Mouse (Mus musculus): Measurements from ENCODE around the gene Prr15l. TPM values are rescaled to one million over a fixed set of nuclear protein-coding genes. Genes with fewer than 3 reads are reported as not detected.

Gene Prr15l
- polyA plus RNA-seq, 1 experiment from 2014 or later: 55.8 TPM

DNA sequence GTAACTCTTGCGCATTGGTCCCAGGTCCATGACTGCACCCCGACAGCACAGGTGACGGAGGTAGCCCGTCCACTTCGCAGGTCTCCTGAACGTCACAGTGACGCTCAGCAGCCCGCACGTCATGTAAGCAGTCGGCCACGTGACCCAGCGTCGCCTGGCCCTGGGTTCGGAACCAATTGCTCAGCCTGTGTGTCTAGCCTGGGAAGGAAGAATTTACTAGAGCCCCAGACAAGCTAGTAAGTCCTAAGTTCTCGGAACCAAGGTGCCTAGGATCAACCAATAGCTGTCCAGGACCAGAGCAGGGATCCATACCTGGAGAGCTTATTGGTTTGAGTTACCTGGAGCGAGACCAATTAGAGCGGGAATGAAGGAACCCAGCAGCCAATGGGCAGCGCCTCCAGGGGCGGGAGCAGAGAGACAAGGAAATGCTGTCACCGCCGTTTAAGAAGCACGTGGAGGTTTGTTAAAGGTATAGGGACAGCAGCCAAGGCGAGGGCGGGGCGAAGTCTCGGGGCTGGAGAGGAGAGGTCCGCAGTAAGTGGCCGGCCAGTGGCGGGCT, 15.9 kb downstream of the Prr15l start, which contains the start of gene Pnpo:
TSS of gene Pnpo (minus strand) at position 241 of the 559 bp plus-strand sequence.
- ATAC-seq (ENCODE audit: low FRiP score, low TSS enrichment): peak; percentile 97
- Histone ChIP-seq H3K27me3 (ENCODE audit: insufficient read depth, low read length) (no peaks in the 10 kb centered on the region), H3K4me2 (replicated peaks; ENCODE audit: low read depth, low read length) (peak within 1 kb of the TSS; percentile 78), H3K9me3 (ENCODE audit: low read length) (no peaks in the 10 kb centered on the region), H3K4me1 (ENCODE audit: insufficient read depth, low read length) (peaks cover 9% of the 10 kb centered on the region), H3K36me3 (ENCODE audit: insufficient read depth, low read length) (no peaks in the 10 kb centered on the region), H3K27ac (ENCODE audit: low read length) (peak within 1 kb of the TSS; percentile 41; the same call in 1 of the 2 replicates), H3K4me3 (ENCODE audit: low read length) (peak within 1 kb of the TSS; percentile 57), H3K9ac (replicated peaks; ENCODE audit: low read length) (peak within 1 kb of the TSS; percentile 66)
- under 1% methylated on average over 29 of the region's 29 CpGs for WGBS

DNA sequence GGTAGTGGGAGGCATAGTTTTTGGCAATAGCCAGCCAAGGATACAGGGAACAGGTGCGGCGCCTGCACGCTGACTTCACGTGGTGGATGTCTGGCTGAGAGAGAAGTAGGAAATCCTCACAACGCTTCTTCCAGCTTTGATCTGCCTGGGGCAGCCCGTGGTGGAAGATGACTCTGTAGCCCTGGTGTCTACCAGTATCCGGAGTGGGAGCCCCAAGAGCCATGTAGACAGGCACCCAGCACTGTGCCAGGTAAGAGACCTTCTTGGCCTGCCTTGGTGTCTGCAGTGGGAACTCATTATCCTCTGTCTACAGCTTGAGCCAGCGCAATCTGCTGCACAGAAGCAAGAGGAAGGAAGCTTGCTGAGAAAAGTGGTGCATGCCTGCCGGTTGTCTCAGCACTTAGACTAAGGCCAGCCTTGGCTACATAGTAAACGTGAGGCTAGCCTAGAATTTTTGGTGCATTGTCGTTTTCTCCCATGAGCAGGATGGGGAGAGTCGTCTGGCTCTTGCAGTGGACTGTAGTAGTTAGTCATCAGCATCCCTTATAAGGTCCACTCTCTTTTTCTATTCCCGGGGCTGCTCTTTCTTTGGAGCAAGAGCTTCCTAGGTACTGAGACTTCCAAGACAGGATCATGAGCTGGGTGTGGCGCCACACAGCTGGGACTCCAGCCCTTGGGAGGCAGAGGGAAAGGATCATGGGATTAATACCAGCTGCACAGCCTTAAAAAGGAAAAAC, 17.1 kb downstream of the Prr15l start:
- no peak for ATAC-seq (ENCODE audit: low FRiP score, low TSS enrichment)
- H3K27ac ChIP-seq (ENCODE audit: low read length): no peak overlapping the region
- peaks cover 9% of the 10 kb centered on the region for H3K4me1 ChIP-seq (ENCODE audit: insufficient read depth, low read length)
- WGBS: 78% methylated on average over 14 of the region's 14 CpGs
- H3K9ac ChIP-seq (replicated peaks; ENCODE audit: low read length): no peak overlapping the region
- H3K36me3 ChIP-seq (ENCODE audit: insufficient read depth, low read length): peaks cover 3% of the 10 kb centered on the region; the same call in 1 of the 2 replicates
- peak overlapping the region; percentile 78 for H3K4me2 ChIP-seq (replicated peaks; ENCODE audit: low read depth, low read length)
- peak overlapping the region; percentile 57 for H3K4me3 ChIP-seq (ENCODE audit: low read length)
- H3K27me3 ChIP-seq (ENCODE audit: insufficient read depth, low read length): no peaks in the 10 kb centered on the region
- no peaks in the 10 kb centered on the region for H3K9me3 ChIP-seq (ENCODE audit: low read length)

DNA sequence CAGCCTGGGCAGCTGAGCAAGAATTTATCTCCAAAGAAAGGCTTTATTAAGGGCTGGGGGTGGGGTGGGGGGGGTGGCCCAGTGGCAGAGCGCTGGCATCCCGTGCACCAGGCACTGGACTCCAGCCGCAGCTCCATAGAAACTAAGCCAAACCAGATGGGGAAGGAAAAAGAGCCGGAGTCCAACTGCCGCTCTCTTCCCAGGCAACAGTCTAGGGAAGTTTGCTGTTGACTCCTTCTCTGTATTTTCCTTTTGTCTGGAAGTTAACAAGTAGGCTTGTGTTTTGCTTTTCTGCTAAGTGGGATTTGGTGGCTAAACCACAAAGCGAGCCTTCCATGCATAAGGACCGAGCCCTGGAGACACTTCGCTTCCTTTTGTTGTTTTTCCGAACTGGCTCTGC, 18.6 kb downstream of the Prr15l start:
- H3K4me3 ChIP-seq (ENCODE audit: low read length): no peak overlapping the region
- 87% methylated on average over 9 of the region's 9 CpGs for WGBS
- peaks cover 14% of the 10 kb centered on the region for H3K36me3 ChIP-seq (ENCODE audit: insufficient read depth, low read length)
- no peak overlapping the region for H3K4me2 ChIP-seq (replicated peaks; ENCODE audit: low read depth, low read length)
- H3K9ac ChIP-seq (replicated peaks; ENCODE audit: low read length): no peak overlapping the region
- no peaks in the 10 kb centered on the region for H3K9me3 ChIP-seq (ENCODE audit: low read length)
- H3K27ac ChIP-seq (ENCODE audit: low read length): no peak overlapping the region
- no peak for ATAC-seq (ENCODE audit: low FRiP score, low TSS enrichment)
- H3K4me1 ChIP-seq (ENCODE audit: insufficient read depth, low read length): peaks cover 9% of the 10 kb centered on the region
- no peaks in the 10 kb centered on the region for H3K27me3 ChIP-seq (ENCODE audit: insufficient read depth, low read length)

DNA sequence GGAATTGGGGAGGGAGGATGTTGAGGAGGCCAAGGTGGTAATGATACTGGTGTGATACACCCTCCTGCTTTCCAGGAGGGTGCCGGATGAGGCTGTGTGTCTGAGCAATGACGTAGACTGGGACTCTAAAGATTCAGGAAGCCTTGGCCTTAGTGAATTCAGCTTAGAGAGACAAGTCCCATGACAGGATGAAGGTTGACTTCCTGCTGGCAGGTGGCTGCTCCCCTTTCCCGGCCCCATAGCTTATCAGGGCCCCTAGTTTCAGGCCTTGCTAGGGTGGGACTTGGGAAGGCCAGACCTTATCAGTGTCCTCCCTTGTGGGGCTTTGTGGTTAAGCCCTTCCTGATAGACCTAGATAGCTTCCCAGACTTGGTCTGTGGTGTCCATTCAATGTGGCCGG, 19.9 kb downstream of the Prr15l start:
- H3K4me2 ChIP-seq (replicated peaks; ENCODE audit: low read depth, low read length): no peak overlapping the region
- H3K27me3 ChIP-seq (ENCODE audit: insufficient read depth, low read length): no peaks in the 10 kb centered on the region
- no peak overlapping the region for H3K9ac ChIP-seq (replicated peaks; ENCODE audit: low read length)
- no peak for ATAC-seq (ENCODE audit: low FRiP score, low TSS enrichment)
- H3K27ac ChIP-seq (ENCODE audit: low read length): no peak overlapping the region
- 89% methylated on average over 4 of the region's 4 CpGs for WGBS
- no peak overlapping the region for H3K4me3 ChIP-seq (ENCODE audit: low read length)
- peaks cover 9% of the 10 kb centered on the region for H3K4me1 ChIP-seq (ENCODE audit: insufficient read depth, low read length)
- no peaks in the 10 kb centered on the region for H3K9me3 ChIP-seq (ENCODE audit: low read length)
- peaks cover 27% of the 10 kb centered on the region for H3K36me3 ChIP-seq (ENCODE audit: insufficient read depth, low read length)

DNA sequence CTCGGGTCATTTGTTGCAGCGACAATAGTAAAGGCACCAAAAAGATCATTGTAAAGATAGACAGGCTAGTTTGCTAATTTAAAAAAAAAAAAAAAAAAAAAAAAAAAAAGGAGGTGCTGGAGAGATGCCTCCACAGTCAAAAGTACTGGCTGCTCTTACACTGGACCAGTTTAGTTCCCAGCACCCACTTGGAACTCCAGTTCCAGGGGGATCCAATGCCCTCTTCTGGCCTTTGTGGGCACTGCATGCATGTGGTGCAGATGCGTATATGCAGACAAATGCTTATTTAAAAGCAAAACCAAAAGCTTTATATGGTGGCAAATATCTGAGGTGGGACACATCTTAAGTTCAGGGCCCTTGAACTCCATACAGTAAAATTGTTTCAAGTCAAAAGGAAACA, 22.9 kb downstream of the Prr15l start:
- Histone ChIP-seq H3K36me3 (ENCODE audit: insufficient read depth, low read length) (peaks cover 49% of the 10 kb centered on the region), H3K4me3 (ENCODE audit: low read length) (no peak overlapping the region), H3K9me3 (ENCODE audit: low read length) (no peaks in the 10 kb centered on the region), H3K4me2 (replicated peaks; ENCODE audit: low read depth, low read length) (no peak overlapping the region), H3K9ac (replicated peaks; ENCODE audit: low read length) (no peak overlapping the region), H3K4me1 (ENCODE audit: insufficient read depth, low read length) (no peaks in the 10 kb centered on the region), H3K27ac (ENCODE audit: low read length) (no peak overlapping the region), H3K27me3 (ENCODE audit: insufficient read depth, low read length) (no peaks in the 10 kb centered on the region)
- 95% methylated on average over 3 of the region's 3 CpGs for WGBS
- no peak for ATAC-seq (ENCODE audit: low FRiP score, low TSS enrichment)

DNA sequence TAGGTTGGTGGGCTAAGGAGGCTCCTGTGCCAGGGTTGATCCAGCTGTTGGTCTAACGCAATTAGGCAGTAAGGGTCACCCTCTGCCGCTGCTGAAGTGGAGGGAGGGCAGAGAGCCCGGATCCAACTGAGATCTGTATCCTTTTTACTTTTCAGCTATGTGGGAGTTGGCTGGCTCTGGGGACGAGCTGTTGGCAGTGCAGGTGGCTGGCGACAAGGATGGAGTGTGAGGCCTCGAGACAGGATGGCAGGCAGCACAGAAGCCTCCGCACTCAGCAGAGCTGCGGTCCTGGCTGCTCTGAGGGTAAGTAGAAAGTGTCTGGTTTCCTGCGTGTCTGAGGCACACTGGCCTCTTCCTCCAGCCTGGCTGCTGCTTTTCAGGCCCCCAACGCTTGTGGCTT, 24.5 kb downstream of the Prr15l start:
- no peak for ATAC-seq (ENCODE audit: low FRiP score, low TSS enrichment)
- Histone ChIP-seq H3K4me1 (ENCODE audit: insufficient read depth, low read length) (no peaks in the 10 kb centered on the region), H3K9ac (replicated peaks; ENCODE audit: low read length) (no peak overlapping the region), H3K4me2 (replicated peaks; ENCODE audit: low read depth, low read length) (no peak overlapping the region), H3K27ac (ENCODE audit: low read length) (0 out of 2 replicates have a peak overlapping the region, but pooled peaks have one; percentile 18), H3K4me3 (ENCODE audit: low read length) (no peak overlapping the region), H3K27me3 (ENCODE audit: insufficient read depth, low read length) (no peaks in the 10 kb centered on the region), H3K36me3 (ENCODE audit: insufficient read depth, low read length) (peaks cover 65% of the 10 kb centered on the region), H3K9me3 (ENCODE audit: low read length) (no peaks in the 10 kb centered on the region)
- 72% methylated on average over 10 of the region's 10 CpGs for WGBS

DNA sequence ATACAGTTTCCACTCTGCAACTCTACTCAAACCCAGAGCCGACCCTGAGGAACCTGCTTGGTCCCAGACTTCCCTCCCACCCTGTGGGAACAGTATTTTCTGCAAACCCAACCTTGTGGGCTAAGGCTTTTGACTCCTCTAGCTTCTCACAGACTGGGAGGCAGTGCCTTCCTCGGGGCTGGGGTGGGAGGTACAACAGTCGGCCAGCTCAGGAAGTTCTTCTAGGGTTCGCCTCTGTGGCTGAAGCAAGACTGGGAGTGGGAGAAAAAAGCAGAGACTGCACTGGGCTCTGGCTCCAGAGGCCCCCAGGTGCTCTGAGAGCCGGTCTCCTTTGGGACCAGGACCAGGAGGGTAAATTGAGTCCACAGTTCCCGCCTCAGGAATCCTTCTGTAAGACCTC, 25.0 kb downstream of the Prr15l start:
- no peak overlapping the region for H3K27ac ChIP-seq (ENCODE audit: low read length)
- H3K4me3 ChIP-seq (ENCODE audit: low read length): no peak overlapping the region
- H3K9ac ChIP-seq (replicated peaks; ENCODE audit: low read length): no peak overlapping the region
- ATAC-seq (ENCODE audit: low FRiP score, low TSS enrichment): no peak
- H3K9me3 ChIP-seq (ENCODE audit: low read length): no peaks in the 10 kb centered on the region
- peaks cover 65% of the 10 kb centered on the region for H3K36me3 ChIP-seq (ENCODE audit: insufficient read depth, low read length)
- no peaks in the 10 kb centered on the region for H3K27me3 ChIP-seq (ENCODE audit: insufficient read depth, low read length)
- H3K4me2 ChIP-seq (replicated peaks; ENCODE audit: low read depth, low read length): no peak overlapping the region
- no peaks in the 10 kb centered on the region for H3K4me1 ChIP-seq (ENCODE audit: insufficient read depth, low read length)
- WGBS: 74% methylated on average over 6 of the region's 6 CpGs

DNA sequence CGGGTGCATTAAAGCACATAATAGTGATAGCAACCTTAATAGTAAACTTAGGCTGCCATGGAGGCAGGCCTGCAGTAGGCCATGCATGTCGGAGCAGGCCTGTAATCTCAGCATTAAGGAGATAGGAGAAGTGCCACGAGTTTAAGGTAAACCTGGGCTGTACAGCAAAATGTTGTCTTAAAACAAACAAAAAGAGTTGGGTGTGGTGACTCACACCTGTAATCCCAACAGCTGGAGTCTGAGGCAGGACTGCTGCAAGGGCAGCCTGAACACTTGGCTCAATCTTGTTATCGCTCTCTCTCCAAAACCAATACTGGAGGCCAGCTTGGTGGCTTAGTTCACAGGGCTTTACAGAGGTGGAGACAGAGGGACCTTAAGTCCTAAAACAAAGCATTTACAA, 27.2 kb downstream of the Prr15l start:
- no peak overlapping the region for H3K4me3 ChIP-seq (ENCODE audit: low read length)
- no peaks in the 10 kb centered on the region for H3K4me1 ChIP-seq (ENCODE audit: insufficient read depth, low read length)
- peaks cover 70% of the 10 kb centered on the region for H3K36me3 ChIP-seq (ENCODE audit: insufficient read depth, low read length)
- no peaks in the 10 kb centered on the region for H3K9me3 ChIP-seq (ENCODE audit: low read length)
- H3K4me2 ChIP-seq (replicated peaks; ENCODE audit: low read depth, low read length): no peak overlapping the region
- H3K9ac ChIP-seq (replicated peaks; ENCODE audit: low read length): no peak overlapping the region
- H3K27me3 ChIP-seq (ENCODE audit: insufficient read depth, low read length): no peaks in the 10 kb centered on the region
- no peak overlapping the region for H3K27ac ChIP-seq (ENCODE audit: low read length)
- no peak for ATAC-seq (ENCODE audit: low FRiP score, low TSS enrichment)
- WGBS: 93% methylated on average over 4 of the region's 4 CpGs

DNA sequence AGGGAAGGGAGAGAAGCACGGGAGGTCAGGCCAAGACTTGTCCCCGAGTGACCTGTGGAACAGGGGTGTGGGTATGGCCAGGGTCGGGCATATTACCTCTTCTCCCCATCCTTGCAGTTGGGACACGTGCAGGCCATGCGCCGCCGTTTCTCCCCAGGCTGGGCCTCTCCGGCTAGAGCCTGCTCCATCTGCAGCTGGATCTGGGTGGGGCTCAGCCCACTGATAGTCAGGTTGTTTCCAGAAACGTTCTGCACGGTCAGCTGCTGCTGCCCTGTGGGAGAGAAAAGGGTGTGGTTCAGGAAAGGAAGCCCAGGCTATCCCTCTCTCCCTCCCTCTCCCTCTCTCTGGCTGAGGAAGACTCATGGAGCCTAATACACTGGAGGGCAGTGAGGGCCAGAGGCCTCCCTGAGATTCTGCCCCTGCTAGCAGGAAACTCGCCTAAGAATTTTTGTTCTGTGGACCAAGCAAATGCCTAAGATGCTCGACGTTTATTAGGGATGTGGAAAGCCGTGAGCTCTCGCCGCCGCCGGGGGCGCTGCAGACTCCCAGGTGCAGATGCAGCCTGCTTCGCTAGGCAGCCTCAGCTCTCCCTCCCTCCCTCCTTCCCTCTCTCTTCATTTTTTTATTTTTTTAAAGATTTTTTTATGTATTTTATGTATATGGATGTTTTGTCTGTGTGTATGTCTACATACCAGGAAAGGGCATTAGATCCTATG, 28.3 kb downstream of the Prr15l start:
- Histone ChIP-seq H3K4me2 (replicated peaks; ENCODE audit: low read depth, low read length) (no peak overlapping the region), H3K9ac (replicated peaks; ENCODE audit: low read length) (no peak overlapping the region), H3K4me1 (ENCODE audit: insufficient read depth, low read length) (no peaks in the 10 kb centered on the region), H3K4me3 (ENCODE audit: low read length) (no peak overlapping the region), H3K27me3 (ENCODE audit: insufficient read depth, low read length) (no peaks in the 10 kb centered on the region), H3K9me3 (ENCODE audit: low read length) (no peaks in the 10 kb centered on the region), H3K27ac (ENCODE audit: low read length) (no peak overlapping the region), H3K36me3 (ENCODE audit: insufficient read depth, low read length) (peaks cover 71% of the 10 kb centered on the region)
- ATAC-seq (ENCODE audit: low FRiP score, low TSS enrichment): 0 out of 2 replicates have a peak, but pooled peaks have one; percentile 33
- WGBS: 62% methylated on average over 20 of the region's 20 CpGs

Data from kidney, embryonic 16.5 days (tissue).